Mouse (Mus musculus): ENCODE measurements at regions not wholly inside any gene's neighbourhood (a gene's known extent, or its start where the extent isn't known, plus 50 kb on each side); places are given as distances from the start of the nearest gene placed in this dataset.

DNA sequence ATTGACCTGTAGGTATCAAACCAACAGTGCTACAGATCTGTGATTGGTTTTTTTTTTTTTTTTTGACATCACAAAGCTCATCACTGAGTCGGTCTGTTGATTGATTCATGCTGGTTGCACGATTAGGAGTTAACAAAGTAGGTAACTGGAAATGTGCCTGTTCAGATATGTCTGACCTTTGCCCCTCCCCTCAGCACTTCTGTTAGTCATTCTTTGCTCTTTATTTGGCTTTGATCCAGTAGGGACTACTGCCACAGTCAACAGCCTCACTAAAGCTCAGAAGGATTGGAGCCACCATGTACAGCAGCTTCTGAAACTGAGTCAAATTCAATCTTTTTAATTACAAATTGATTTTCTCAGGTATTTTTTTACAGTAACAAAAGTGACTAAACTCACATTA, 870.7 kb upstream of the Lrfn5 start:
- no peak for DNase-seq (ENCODE audit: low read depth, low spot score)

DNA sequence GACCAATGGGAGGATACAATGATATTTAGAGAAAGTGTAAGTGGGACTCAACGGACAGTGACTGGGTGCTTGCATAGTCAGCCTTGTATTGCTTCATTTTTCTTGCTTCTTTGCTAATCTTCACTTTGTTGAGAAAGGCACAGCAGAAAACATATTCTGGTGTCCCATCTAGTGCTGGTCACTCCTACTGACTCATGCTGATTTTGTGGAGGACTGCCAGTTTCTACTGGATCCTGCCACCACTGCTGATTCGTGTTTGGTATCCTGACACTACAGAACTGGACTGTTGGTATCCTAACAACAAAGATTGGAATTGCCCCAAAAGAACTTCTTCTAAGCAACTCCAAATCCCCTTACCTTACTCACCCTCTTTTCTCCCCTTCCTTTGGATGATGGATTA, 847.2 kb upstream of the Lrfn5 start:
- DNase-seq (ENCODE audit: low read depth, low spot score), result no peak

DNA sequence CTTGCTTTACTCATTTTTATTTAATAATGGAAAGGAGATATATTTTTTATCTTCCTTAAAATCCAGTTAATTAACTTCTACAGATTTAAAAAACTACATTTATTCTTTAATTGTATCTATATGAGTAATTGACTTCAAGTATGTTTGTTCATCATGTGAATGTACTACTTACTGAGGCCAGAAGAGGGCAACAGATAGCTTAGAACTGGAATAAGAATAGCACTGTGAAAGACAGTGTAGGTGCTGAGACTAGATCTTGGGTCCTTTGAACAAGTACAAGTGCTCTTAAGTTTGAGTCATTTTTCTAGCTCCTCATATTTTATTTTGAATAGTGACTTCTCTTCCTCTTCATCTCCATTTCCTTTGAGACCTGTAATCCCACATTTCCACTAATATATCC, 838.9 kb upstream of the Lrfn5 start:
- DNase-seq (ENCODE audit: low read depth, low spot score), result peak; percentile 3

DNA sequence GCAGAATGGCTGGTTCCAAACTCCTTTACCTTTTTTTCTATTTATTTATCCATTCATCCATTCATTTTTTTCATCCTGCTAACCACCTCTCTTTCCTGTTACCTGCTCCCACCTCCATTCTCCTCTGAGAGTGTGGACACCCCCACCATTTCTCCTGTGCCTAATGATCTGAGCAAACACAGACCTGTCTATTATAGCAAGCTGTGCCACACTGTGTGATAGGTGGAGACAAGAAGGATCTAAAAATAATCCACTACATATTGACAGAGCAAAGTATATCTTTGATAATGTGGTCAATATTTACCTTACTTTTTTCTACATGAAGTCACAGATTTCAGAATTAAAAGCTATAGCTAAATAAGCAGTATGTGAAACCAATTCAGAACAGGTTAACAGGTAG, 805.6 kb upstream of the Lrfn5 start:
- DNase-seq (ENCODE audit: low read depth, low spot score), result no peak

All from WW6 (cell line).